Mouse (Mus musculus) midbrain, postnatal 0 days (tissue): ENCODE measurements around the gene Cerk. TPM values are rescaled to one million over a fixed set of nuclear protein-coding genes. Genes with fewer than 3 reads are reported as not detected.
A peak's percentile ranks its signal among the peaks of the same experiment; 100 is the strongest.
"Not testable (repeated sequence)": the region's sequence is repeated elsewhere in the genome, so short reads cannot be mapped to it uniquely, and the experiment has no call there.

Source experiments
- ATAC-seq: fragments of 200-750 bp; cut with Nextera tagmentation; 2 replicates; pipeline ENCODE4 v1.8.0; 2017; ENCODE audit warnings: moderate number of reproducible peaks, mild to moderate bottlenecking, moderate TSS enrichment, moderate library complexity; ENCODE audit not compliant: low FRiP score
- DNase-seq: peaks from one replicate; pipeline ENCODE4 v3.0.0-alpha.2; 2015; ENCODE audit warnings: low spot score
- H3K27ac ChIP-seq: fragments of 300-500 bp; sonication (generic); 2 replicates; pipeline ENCODE4 v1.5.1; 2014; ENCODE audit warnings: low read depth, mild to moderate bottlenecking, low read length, mixed read lengths
- H3K27me3 ChIP-seq: fragments of 300-500 bp; sonication (generic); 2 replicates; pipeline ENCODE4 v1.6.1; 2014; ENCODE audit warnings: low read length, control low read depth, mixed read lengths; ENCODE audit not compliant: insufficient read depth
- H3K36me3 ChIP-seq: fragments of 300-500 bp; sonication (generic); 2 replicates; pipeline ENCODE4 v1.6.1; 2014; ENCODE audit warnings: low read length, control low read depth, mixed read lengths; ENCODE audit not compliant: insufficient read depth
- H3K4me1 ChIP-seq: fragments of 300-500 bp; sonication (generic); 2 replicates; pipeline ENCODE4 v1.6.1; 2014; ENCODE audit warnings: mild to moderate bottlenecking, control low read depth, antibody characterized with exemption, low read length, mixed read lengths; ENCODE audit not compliant: insufficient read depth
- H3K4me2 ChIP-seq: fragments of 300-500 bp; sonication (generic); 2 replicates; pipeline ENCODE4 v1.6.1; 2014; ENCODE audit warnings: low read depth, mild to moderate bottlenecking, low read length, mixed read lengths; ENCODE audit not compliant: poor library complexity, severe bottlenecking
- H3K4me3 ChIP-seq: fragments of 300-500 bp; sonication (generic); 2 replicates; pipeline ENCODE4 v1.5.1; 2014; ENCODE audit warnings: low read depth, mild to moderate bottlenecking, low read length, moderate library complexity
- H3K9ac ChIP-seq: fragments of 300-500 bp; sonication (generic); replicated peaks from 2 replicates; pipeline ENCODE4 v1.6.1; 2014; ENCODE audit warnings: mild to moderate bottlenecking, low read length, moderate library complexity, mixed read lengths; ENCODE audit not compliant: poor library complexity, severe bottlenecking
- H3K9me3 ChIP-seq: fragments of 300-500 bp; sonication (generic); 2 replicates; pipeline ENCODE4 v1.6.1; 2016; ENCODE audit warnings: low read length, control low read depth
- CTCF ChIP-seq: IDR thresholded peaks from 2 replicates; pipeline ENCODE4 v1.5.1; 2016; ENCODE audit warnings: antibody characterized with exemption, mild to moderate bottlenecking
- WGBS: fragments of 180-500 bp; shearing (Covaris S2); extraction: QIAGEN DNeasy Blood & Tissue Kit; methylation state at CpG from one replicate; pipeline ENCODE4 v1.1.7; 2014; 5-methylcytosine and 5-hydroxymethylcytosine counted together
- polyA plus RNA-seq: library from polyadenylated mRNA; unstranded; fragments of >200 nt; fragmentation: Nextera tagmentation; extraction: Ambion mirVana; gene quantifications from 2 replicates; pipeline ENCODE4 v1.2.1, GENCODE M21; 2015
- total RNA-seq: library from RNA; depleted of rRNA; stranded (reverse); fragments of >200 nt; gene quantifications from 2 replicates; pipeline ENCODE4 v1.2.3, GENCODE M21; 2014

Cerk gene
- total and polyA plus RNA-seq, 2 experiments from 2014 or later: 21.6 to 37.0 TPM

- no peak for TF ChIP-seq CTCF
- H3K4me2 ChIP-seq: no peak overlapping the region
- no peaks in the 10 kb centered on the region for H3K4me1 ChIP-seq
- ATAC-seq (no peak), DNase-seq (no peak)
- no peak overlapping the region for H3K27ac ChIP-seq
- no peak overlapping the region for H3K4me3 ChIP-seq
- H3K9me3 ChIP-seq: no peaks in the 10 kb centered on the region
- 59% methylated on average over 6 of the region's 6 CpGs for WGBS
- H3K9ac ChIP-seq: no peak overlapping the region
- no peaks in the 10 kb centered on the region for H3K36me3 ChIP-seq
- no peaks in the 10 kb centered on the region for H3K27me3 ChIP-seq
Measured at GRCm38 (mm10) chr15:86202640-86203039, 16.7 kb upstream of the Cerk start.

- DNase-seq: no peak
- no peak overlapping the region for H3K9ac ChIP-seq
- no peaks in the 10 kb centered on the region for H3K36me3 ChIP-seq
- no peaks in the 10 kb centered on the region for H3K9me3 ChIP-seq
- H3K27ac ChIP-seq: no peak overlapping the region
- H3K4me3 ChIP-seq: no peak overlapping the region
- no peaks in the 10 kb centered on the region for H3K27me3 ChIP-seq
- TF ChIP-seq CTCF: no peak
- H3K4me1 ChIP-seq: no peaks in the 10 kb centered on the region
- no peak overlapping the region for H3K4me2 ChIP-seq
- 45% methylated on average over 9 of the region's 9 CpGs for WGBS
- ATAC-seq: no peak
Measured at GRCm38 (mm10) chr15:86201696-86202330, 15.9 kb upstream of the Cerk start.

GRCm38 (mm10) chr15:86201095-86201494, 15.2 kb upstream of the Cerk start:
- no peak for TF ChIP-seq CTCF
- 27% methylated on average over 4 of the region's 4 CpGs for WGBS
- H3K27ac ChIP-seq: no peak overlapping the region
- ATAC-seq (no peak), DNase-seq (no peak)
- no peaks in the 10 kb centered on the region for H3K36me3 ChIP-seq
- H3K4me1 ChIP-seq: no peaks in the 10 kb centered on the region
- H3K9me3 ChIP-seq: no peaks in the 10 kb centered on the region
- H3K4me3 ChIP-seq: no peak overlapping the region
- H3K4me2 ChIP-seq: no peak overlapping the region
- H3K27me3 ChIP-seq: no peaks in the 10 kb centered on the region
- no peak overlapping the region for H3K9ac ChIP-seq

GRCm38 (mm10) chr15:86200169-86200568, 14.2 kb upstream of the Cerk start:
- WGBS: 62% methylated on average over 4 of the region's 4 CpGs
- Histone ChIP-seq H3K4me3 (no peak overlapping the region), H3K9ac (no peak overlapping the region), H3K27me3 (no peaks in the 10 kb centered on the region), H3K27ac (no peak overlapping the region), H3K36me3 (no peaks in the 10 kb centered on the region), H3K9me3 (no peaks in the 10 kb centered on the region), H3K4me1 (no peaks in the 10 kb centered on the region), H3K4me2 (no peak overlapping the region)
- TF ChIP-seq CTCF: no peak
- DNase-seq: no peak
- ATAC-seq: no peak

- Histone ChIP-seq H3K4me2 (no peak overlapping the region), H3K4me3 (no peak overlapping the region), H3K27ac (no peak overlapping the region), H3K4me1 (no peaks in the 10 kb centered on the region), H3K36me3 (no peaks in the 10 kb centered on the region), H3K9me3 (no peaks in the 10 kb centered on the region), H3K9ac (no peak overlapping the region), H3K27me3 (no peaks in the 10 kb centered on the region)
- ATAC-seq (no peak), DNase-seq (no peak)
- TF ChIP-seq CTCF: no peak
- 81% methylated on average over 4 of the region's 4 CpGs for WGBS
Measured at GRCm38 (mm10) chr15:86199482-86199881, 13.5 kb upstream of the Cerk start.

GRCm38 (mm10) chr15:86199052-86199451, 13.1 kb upstream of the Cerk start:
- DNase-seq: no peak
- no peak for ATAC-seq
- Histone ChIP-seq H3K9ac (no peak overlapping the region), H3K36me3 (no peaks in the 10 kb centered on the region), H3K4me1 (no peaks in the 10 kb centered on the region), H3K4me3 (no peak overlapping the region), H3K27ac (no peak overlapping the region), H3K4me2 (no peak overlapping the region), H3K27me3 (no peaks in the 10 kb centered on the region), H3K9me3 (no peaks in the 10 kb centered on the region)
- whole genome bisulfite sequencing: 91% methylated on average over 5 of the region's 5 CpGs
- TF ChIP-seq CTCF: no peak

GRCm38 (mm10) chr15:86194676-86195453, 8.9 kb upstream of the Cerk start:
- not testable (repeated sequence) for H3K27ac ChIP-seq, DNase-seq, H3K9me3 ChIP-seq, H3K27me3 ChIP-seq, H3K4me2 ChIP-seq, H3K4me1 ChIP-seq, H3K9ac ChIP-seq, H3K4me3 ChIP-seq, H3K36me3 ChIP-seq
- peak; percentile 94 for ATAC-seq
- 81% methylated on average over 55 of the region's 55 CpGs for WGBS
